Comparison of ENCODE assay signal across 8 mouse cellular contexts in genomic region chr10:81291511-81292104, GRCm38 (mm10). TPM values are rescaled to one million over a fixed set of nuclear protein-coding genes. Genes with fewer than 3 reads are reported as not detected.
DNase-seq lines count a peak whose midpoint lies in the region; ATAC-seq and TF ChIP-seq lines count a peak whose summit lies in the region.

Tjp3 (minus strand) TSS chr10:81291581.

- TF ChIP-seq CTCF in liver, adult 2 months (IDR thresholded peaks at IDR 0.05; ENCODE audit: low read depth, low read length) = no peak
- no peak for TF ChIP-seq CTCF in intestine, postnatal 0 days (IDR thresholded peaks at IDR 0.05; ENCODE audit: low read depth)

- no peak within 1 kb of the TSS for H3ac ChIP-seq in myocyte (ENCODE audit: control insufficient read depth, insufficient read length)

- TF ChIP-seq POLR2A in liver, adult 2 months (IDR thresholded peaks at IDR 0.05; ENCODE audit: extremely low read depth, insufficient read depth, low read length) = no peak
- TF ChIP-seq POLR2A in myocyte (IDR thresholded peaks at IDR 0.05; ENCODE audit: insufficient read length, low read depth) = no peak

- no peak for ATAC-seq in embryonic facial prominence, embryonic 12.5 days (ENCODE audit: insufficient number of reproducible peaks, insufficient read depth, low FRiP score, low TSS enrichment)
- ATAC-seq in intestine, postnatal 0 days = no peak

- H3K27me3 ChIP-seq in liver, adult 2 months (ENCODE audit: control insufficient read depth, insufficient read depth, low read length) = no peaks in the 10 kb centered on the region
- peaks cover 23% of the 10 kb centered on the region for H3K27me3 ChIP-seq in embryonic facial prominence, embryonic 12.5 days
- H3K27me3 ChIP-seq in intestine, postnatal 0 days (replicated peaks; ENCODE audit: control insufficient read depth, insufficient read depth, low read length) = no peaks in the 10 kb centered on the region
- no peaks in the 10 kb centered on the region for H3K27me3 ChIP-seq in myocyte (ENCODE audit: control insufficient read depth, insufficient read depth, insufficient read length)

- H3K9me3 ChIP-seq in embryonic facial prominence, embryonic 12.5 days = no peaks in the 10 kb centered on the region
- H3K9me3 ChIP-seq in intestine, postnatal 0 days (ENCODE audit: control insufficient read depth) = no peaks in the 10 kb centered on the region

- WGBS in liver, adult 2 months = 62% methylated on average over 9 of the region's 9 CpGs
- 75% methylated on average over 9 of the region's 9 CpGs for WGBS in embryonic facial prominence, embryonic 12.5 days
- WGBS in intestine, postnatal 0 days = 47% methylated on average over 9 of the region's 9 CpGs

- peaks cover 29% of the 10 kb centered on the region for H3K4me1 ChIP-seq in liver, adult 2 months (ENCODE audit: control insufficient read depth, insufficient read depth, low read length)
- peaks cover 27% of the 10 kb centered on the region for H3K4me1 ChIP-seq in embryonic facial prominence, embryonic 12.5 days
- peaks cover 16% of the 10 kb centered on the region for H3K4me1 ChIP-seq in intestine, postnatal 0 days (replicated peaks; ENCODE audit: control insufficient read depth, insufficient read depth, low read length)

- H3K4me2 ChIP-seq in embryonic facial prominence, embryonic 12.5 days (replicated peaks) = peak within 1 kb of the TSS; percentile 98
- peak within 1 kb of the TSS; percentile 60 for H3K4me2 ChIP-seq in intestine, postnatal 0 days (replicated peaks; ENCODE audit: low read depth)
- H3K4me2 ChIP-seq in myocyte (ENCODE audit: low read depth) = peak within 1 kb of the TSS; percentile 27

- H3K9ac ChIP-seq in liver, adult 2 months (ENCODE audit: low read depth, low read length) = peak within 1 kb of the TSS; percentile 59
- H3K9ac ChIP-seq in embryonic facial prominence, embryonic 12.5 days = no peak within 1 kb of the TSS
- peak within 1 kb of the TSS; percentile 52 for H3K9ac ChIP-seq in intestine, postnatal 0 days (ENCODE audit: low read depth, low read length)

- peak within 1 kb of the TSS; percentile 85 for H3K27ac ChIP-seq in liver, adult 2 months (replicated peaks; ENCODE audit: insufficient read depth, low read depth, low read length)
- H3K27ac ChIP-seq in embryonic facial prominence, embryonic 12.5 days = no peak within 1 kb of the TSS; the same call in 1 of the 2 replicates
- peak within 1 kb of the TSS; percentile 92 for H3K27ac ChIP-seq in intestine, postnatal 0 days (ENCODE audit: low read depth, low read length)

- H3K79me2 ChIP-seq in liver, adult 2 months (ENCODE audit: control insufficient read depth, insufficient read depth, low read length) = peaks cover 43% of the 10 kb centered on the region
- peaks cover 26% of the 10 kb centered on the region for H3K79me2 ChIP-seq in myocyte (ENCODE audit: control insufficient read depth, insufficient read depth)

- H3K36me3 ChIP-seq in liver, adult 2 months (ENCODE audit: control insufficient read depth, insufficient read depth, low read length) = no peaks in the 10 kb centered on the region
- no peaks in the 10 kb centered on the region for H3K36me3 ChIP-seq in embryonic facial prominence, embryonic 12.5 days
- H3K36me3 ChIP-seq in intestine, postnatal 0 days (ENCODE audit: control insufficient read depth, insufficient read depth) = no peaks in the 10 kb centered on the region
- H3K36me3 ChIP-seq in myocyte (ENCODE audit: control insufficient read depth, insufficient read depth) = no peaks in the 10 kb centered on the region

- H3K4me3 ChIP-seq in liver, adult 2 months (ENCODE audit: insufficient read depth, low read depth, low read length) = peak within 1 kb of the TSS; percentile 67
- H3K4me3 ChIP-seq in embryonic facial prominence, embryonic 12.5 days = peak within 1 kb of the TSS; percentile 67
- H3K4me3 ChIP-seq in intestine, postnatal 0 days (ENCODE audit: low read depth, low read length) = peak within 1 kb of the TSS; percentile 52
- peak within 1 kb of the TSS; percentile 37 for H3K4me3 ChIP-seq in myocyte

- no peak for DNase-seq in liver, adult 2 months (ENCODE audit: extremely low read depth, low read depth, low spot score)
- no peak for DNase-seq in liver
- DNase-seq in right cerebral cortex, adult 2 months (ENCODE audit: low spot score in 2 of 2) = no peak
- DNase-seq in yolk sac, embryonic 10.5 days (ENCODE audit: low spot score) = no peak
- DNase-seq in left cerebral cortex, adult 8-10 months (ENCODE audit: low spot score in 2 of 2) = no peak

TF ChIP-seq in myocyte, 11 proteins besides CTCF, POLR2A, EP300 and RAD21:
- no peak for TF ChIP-seq SRF (IDR thresholded peaks at IDR 0.05; ENCODE audit: control insufficient read depth, insufficient read length, low read depth)
- no peak for TF ChIP-seq USF1 (IDR thresholded peaks at IDR 0.05; ENCODE audit: low read depth)
- no peak for TF ChIP-seq TCF12 (IDR thresholded peaks at IDR 0.05; ENCODE audit: insufficient read depth, poor library complexity, severe bottlenecking)
- TF ChIP-seq MYOD1 (IDR thresholded peaks at IDR 0.05; ENCODE audit: control insufficient read depth in 1 of 3, insufficient read length in 2 of 3, low read depth in 2 of 3) = no peak
- no peak for TF ChIP-seq MAX (IDR thresholded peaks at IDR 0.05; ENCODE audit: low read depth)
- TF ChIP-seq POLR2AphosphoS2 (IDR thresholded peaks at IDR 0.05; ENCODE audit: insufficient read length, low read depth) = no peak
- no peak for TF ChIP-seq TCF3 (IDR thresholded peaks at IDR 0.05; ENCODE audit: insufficient read length, low read depth)
- no peak for TF ChIP-seq CEBPB (IDR thresholded peaks at IDR 0.05; ENCODE audit: insufficient read depth, poor library complexity, severe bottlenecking)
- no peak for TF ChIP-seq MYOG (IDR thresholded peaks at IDR 0.05; ENCODE audit: control insufficient read depth in 1 of 3, insufficient read depth in 1 of 3, insufficient read length in 2 of 3, low read depth in 2 of 3)
- no peak for TF ChIP-seq REST (IDR thresholded peaks at IDR 0.05; ENCODE audit: insufficient read depth, insufficient read length)
- no peak for TF ChIP-seq E2F4 (IDR thresholded peaks at IDR 0.05; ENCODE audit: insufficient read depth)

RNA-seq across cellular contexts. Expression of gene Tjp3, which starts in this region (rescaled TPM):
- 7.6 and 7.7 TPM in 2 replicates for total RNA-seq in liver, adult 2 months (2014; rRNA removed)
- 24.2 and 32.0 TPM in 2 replicates for polyA plus RNA-seq in liver, adult 2 months (2012; rRNA removed)
- 4.5 and 6.4 TPM in 2 replicates for polyA plus RNA-seq in embryonic facial prominence, embryonic 12.5 days (2016; fragmentation: Nextera tagmentation; extraction: Ambion mirVana)
- polyA plus RNA-seq in intestine, postnatal 0 days (2015; fragmentation: Nextera tagmentation; extraction: Ambion mirVana) = 43.2 and 43.4 TPM in 2 replicates
- 0.17 TPM for polyA plus RNA-seq in myocyte (2012; fragmentation: generic; extraction: Trizol)
- under 1 TPM in 3 of 4 experiments, not detected in 1; 0.23 to 1.00 (median 0.27) TPM for total RNA-seq in left cerebral cortex, adult 8-10 months (2022)

Comparison
In these comparisons a context has a peak if more than half of its experiments do, and no peak if none do; other contexts are left out.
1. H3K4me2 ChIP-seq: peak in every context shown above with its lines; median percentile 98 in embryonic facial prominence, embryonic 12.5 days; 60 in intestine, postnatal 0 days; 27 in myocyte.